Mouse (Mus musculus) adipocyte (in vitro differentiated cells): Measurements from ENCODE around the gene Rbm20.
A peak's percentile ranks its signal among the peaks of the same experiment; 100 is the strongest.
"Not testable (repeated sequence)": the region's sequence is repeated elsewhere in the genome, so short reads cannot be mapped to it uniquely, and the experiment has no call there.

Experiments used
- DNase-seq: peaks from one replicate; pipeline ENCODE4 v3.0.0-alpha.2; 2016; ENCODE audit warnings: low spot score

Rbm20 gene

GRCm38 (mm10) chr19:53792976-53793897 lies 116.1 kb downstream of the Rbm20 start:
- DNase-seq, result no peak

- DNase-seq, result no peak
Observed at GRCm38 (mm10) chr19:53793994-53794890, 117.1 kb downstream of the Rbm20 start.

GRCm38 (mm10) chr19:53794996-53795395 lies 117.9 kb downstream of the Rbm20 start:
- no peak for DNase-seq

DNA sequence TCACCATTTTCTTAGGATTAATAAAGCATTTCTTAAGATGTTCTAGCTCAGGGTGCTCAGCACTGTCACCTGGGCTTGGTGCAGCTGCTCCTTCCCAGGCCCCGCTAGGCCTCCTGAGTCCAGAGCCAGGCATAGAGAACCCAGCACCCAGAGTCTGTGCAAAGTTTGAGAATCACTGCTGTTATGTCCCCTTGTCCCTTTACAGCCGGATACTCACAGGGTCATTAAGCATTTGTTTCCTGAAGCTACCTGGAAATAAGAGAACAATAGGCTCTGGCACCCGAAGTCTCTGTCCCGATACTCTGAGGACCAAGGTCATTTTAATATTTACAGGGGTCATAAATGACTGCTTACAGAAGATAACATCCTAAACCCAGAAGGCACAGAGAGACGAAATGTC lies 118.9 kb downstream of the Rbm20 start:
- DNase-seq, result no peak

GRCm38 (mm10) chr19:53797770-53798169 lies 120.7 kb downstream of the Rbm20 start:
- DNase-seq, result peak; percentile 47

- no peak for DNase-seq
Observed at GRCm38 (mm10) chr19:53799885-53800284, 122.8 kb downstream of the Rbm20 start.

DNA sequence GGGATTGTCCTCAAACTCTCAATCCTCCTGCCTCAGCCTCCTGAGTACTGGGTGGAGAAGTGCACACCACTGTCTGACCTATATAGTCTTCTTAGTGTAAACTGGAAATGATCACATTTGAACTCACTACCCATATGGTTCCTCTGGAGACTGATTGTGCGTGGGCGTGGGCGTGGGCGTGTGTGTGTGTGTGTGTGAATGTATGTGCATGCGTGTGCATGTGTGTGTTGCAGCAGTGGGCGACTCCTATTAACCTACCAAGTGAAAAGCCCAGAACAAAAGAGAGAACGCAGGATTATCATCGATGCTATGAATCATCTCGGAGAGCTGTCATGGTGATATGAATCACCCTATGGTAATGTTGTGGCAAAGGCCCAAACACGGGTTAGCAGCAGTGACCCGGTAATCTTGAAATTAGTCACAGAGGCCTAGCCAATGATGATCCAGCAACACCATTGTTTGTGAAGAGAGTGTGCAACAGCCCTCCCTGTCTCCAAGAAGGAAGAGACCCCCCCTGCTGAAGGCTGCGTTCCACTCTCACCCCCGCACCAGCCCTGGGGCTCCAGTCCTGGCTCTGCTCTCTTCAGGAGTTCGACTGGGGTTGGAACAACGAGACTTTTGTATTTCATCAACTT lies 123.4 kb downstream of the Rbm20 start:
- DNase-seq, result peak; percentile 81

DNA sequence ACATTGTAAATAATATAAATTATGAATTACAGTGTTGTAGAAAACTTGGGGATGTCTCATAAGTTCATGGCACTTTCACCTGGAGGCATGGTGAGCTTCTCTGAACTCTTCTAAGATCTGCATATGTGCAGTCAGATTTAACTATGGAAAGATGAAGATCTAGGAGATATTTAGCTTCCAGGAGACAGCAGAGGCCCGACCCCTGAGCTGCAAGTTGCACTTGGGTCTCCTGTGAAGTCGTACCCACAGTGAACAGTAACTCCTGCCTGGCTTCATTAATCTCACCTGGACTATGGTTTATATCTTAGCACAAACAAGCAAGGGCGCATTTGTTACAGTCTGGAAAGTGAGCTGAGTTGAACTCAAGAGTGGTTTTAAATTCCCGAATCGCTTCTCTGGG lies 124.3 kb downstream of the Rbm20 start:
- DNase-seq, result no peak

- no peak for DNase-seq
Observed at GRCm38 (mm10) chr19:53801789-53802683, 124.9 kb downstream of the Rbm20 start.

GRCm38 (mm10) chr19:53803954-53804353 lies 126.8 kb downstream of the Rbm20 start:
- no peak for DNase-seq

- no peak for DNase-seq
Observed at GRCm38 (mm10) chr19:53805063-53805462, 128.0 kb downstream of the Rbm20 start.

GRCm38 (mm10) chr19:53806126-53806525 lies 129.0 kb downstream of the Rbm20 start:
- DNase-seq, result no peak

DNA sequence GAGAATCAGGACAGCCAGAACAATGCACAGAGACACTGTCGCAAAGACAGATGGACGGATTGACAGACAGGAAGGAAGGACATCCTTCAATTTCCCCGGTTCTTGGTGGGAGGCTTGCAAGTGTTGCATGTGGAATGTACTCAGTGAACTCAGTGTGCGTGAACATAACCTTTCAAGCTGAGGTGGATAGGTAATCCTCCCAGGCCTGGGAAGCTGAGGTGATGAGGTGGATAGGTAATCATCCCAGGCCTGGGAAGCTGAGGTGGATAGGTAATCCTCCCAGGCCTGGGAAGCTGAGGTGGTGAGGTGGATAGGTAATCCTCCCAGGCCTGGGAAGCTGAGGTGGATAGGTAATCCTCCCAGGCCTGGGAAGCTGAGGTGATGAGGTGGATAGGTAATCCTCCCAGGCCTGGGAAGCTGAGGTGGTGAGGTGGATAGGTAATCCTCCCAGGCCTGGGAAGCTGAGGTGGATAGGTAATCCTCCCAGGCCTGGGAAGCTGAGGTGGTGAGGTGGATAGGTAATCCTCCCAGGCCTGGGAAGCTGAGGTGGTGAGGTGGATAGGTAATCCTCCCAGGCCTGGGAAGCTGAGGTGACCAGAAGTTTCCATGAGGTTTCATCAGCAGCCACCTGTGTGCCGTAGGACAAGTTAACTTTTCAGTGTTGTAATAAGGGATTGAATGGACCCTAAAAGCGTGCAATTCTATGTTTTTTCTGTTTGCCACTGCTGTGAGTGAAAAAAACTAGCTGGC lies 129.6 kb downstream of the Rbm20 start:
- DNase-seq, result not testable (repeated sequence)

- no peak for DNase-seq
Observed at GRCm38 (mm10) chr19:53807276-53807801, 130.2 kb downstream of the Rbm20 start.

- no peak for DNase-seq
Observed at GRCm38 (mm10) chr19:53808041-53808777, 131.1 kb downstream of the Rbm20 start.

DNA sequence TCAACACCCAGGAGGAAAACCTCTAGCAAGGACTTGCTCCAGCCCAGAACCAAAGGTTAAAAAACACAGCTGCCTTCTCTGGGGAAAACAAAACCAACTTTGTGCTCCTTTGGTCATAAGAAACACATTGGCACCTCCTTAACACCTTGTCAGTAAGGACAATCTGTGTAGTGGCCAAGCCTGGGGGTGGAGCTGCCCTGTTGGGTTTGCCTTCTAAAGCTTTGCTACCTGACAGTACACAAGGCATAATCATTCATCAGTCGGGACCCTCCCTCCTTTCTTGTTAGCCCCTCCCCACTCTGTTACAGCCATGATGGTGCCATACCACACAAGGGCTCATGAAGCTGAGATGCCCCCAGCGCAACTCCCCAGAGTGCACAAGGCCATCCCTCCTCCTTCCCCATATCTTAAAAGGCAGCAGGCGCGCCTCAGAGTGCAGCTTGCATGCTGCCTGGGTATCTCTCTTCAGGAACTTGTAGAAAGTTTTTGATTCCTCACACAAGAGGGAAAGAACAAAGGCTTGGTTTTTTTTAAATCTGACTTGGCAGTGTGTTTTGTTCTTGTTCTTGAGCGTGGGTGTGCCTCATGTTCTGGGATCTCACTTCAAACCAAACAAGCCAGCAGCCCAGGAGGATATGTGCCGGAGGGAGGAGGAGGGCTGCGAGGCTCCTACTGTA lies 132.2 kb downstream of the Rbm20 start:
- no peak for DNase-seq

GRCm38 (mm10) chr19:53810024-53810423 lies 132.9 kb downstream of the Rbm20 start:
- DNase-seq, result no peak

GRCm38 (mm10) chr19:53810584-53810983 lies 133.5 kb downstream of the Rbm20 start:
- DNase-seq, result no peak

DNA sequence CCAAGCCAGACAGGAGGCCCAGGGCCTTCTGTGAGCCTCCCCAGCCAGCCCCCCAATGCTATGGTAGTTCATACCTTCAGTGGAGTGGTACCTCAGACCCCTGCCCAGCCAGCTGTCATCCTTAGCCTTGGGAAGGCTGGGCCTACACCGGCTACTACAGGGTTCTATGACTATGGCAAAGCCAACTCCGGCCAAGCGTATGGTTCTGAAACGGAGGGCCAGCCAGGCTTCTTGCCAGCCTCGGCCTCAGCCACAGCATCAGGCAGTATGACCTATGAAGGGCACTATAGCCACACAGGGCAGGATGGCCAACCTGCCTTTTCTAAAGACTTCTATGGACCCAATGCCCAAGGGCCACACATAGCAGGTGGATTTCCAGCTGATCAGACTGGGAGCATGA lies 136.5 kb downstream of the Rbm20 start:
- DNase-seq, result no peak
